Mouse (Mus musculus): ENCODE data around the gene Esrrg.

Gene Esrrg

DNA sequence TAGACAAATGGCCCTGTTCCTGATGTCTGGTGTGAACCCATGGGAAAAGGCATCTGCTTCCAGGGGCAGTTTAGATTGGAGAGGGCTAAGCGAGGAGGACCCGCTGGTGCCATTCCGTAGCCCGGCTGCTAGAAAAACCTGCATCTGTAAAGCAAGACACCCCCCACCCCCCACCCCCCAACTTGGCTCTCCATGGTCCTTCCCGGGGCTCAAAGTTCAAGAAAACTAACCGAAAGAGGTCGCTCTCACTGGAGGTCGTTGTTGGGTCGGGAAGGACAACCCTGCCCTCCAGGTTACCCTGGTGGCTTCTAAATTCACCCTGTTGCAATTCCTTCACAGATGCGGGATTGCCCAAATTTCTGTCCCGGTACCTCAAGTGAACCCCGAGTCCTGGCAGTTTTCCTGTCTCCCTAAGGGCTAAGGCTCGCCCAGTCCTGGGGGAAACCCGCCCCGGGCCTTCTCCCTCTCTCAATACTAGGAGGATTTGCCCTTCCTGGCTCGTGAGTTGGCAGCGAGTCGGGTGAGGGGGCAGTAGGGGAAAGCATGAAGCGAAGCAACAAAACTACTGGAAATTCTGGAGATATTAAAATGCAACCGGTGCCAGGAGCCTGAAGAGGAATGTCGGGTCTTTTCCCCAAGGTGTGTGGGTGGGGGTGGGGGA is at the start of gene Esrrg:
TSS of gene Esrrg (plus strand) at position 531 of the 661 bp plus-strand sequence.
- CTCF ChIA-PET = interaction anchor here (0.7 kb wide), 1 partner anchor 579 kb away, joined by 9 read pairs; no protein-coding TSS in a partner anchor

DNA sequence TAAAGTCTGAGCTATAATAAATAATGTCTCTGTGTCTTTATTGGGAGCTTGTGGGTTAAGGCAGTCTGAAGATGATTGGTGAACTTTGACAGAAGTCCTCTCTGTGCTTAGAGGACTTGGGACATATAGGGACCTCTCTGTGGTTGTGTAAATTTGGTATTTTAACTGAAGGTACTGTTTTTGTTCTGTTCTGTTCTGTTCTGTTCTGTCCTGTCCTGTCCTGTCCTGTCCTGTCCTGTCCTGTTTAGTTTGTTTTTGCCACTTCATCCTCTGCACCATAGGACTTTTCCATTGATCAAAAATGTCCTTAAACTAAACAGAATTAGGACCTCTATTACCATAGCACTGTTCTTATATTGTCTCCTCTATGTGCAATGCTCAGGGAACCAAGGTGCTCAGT is 24.6 kb upstream of the Esrrg start:
- CTCF ChIA-PET = no interaction called here

DNA sequence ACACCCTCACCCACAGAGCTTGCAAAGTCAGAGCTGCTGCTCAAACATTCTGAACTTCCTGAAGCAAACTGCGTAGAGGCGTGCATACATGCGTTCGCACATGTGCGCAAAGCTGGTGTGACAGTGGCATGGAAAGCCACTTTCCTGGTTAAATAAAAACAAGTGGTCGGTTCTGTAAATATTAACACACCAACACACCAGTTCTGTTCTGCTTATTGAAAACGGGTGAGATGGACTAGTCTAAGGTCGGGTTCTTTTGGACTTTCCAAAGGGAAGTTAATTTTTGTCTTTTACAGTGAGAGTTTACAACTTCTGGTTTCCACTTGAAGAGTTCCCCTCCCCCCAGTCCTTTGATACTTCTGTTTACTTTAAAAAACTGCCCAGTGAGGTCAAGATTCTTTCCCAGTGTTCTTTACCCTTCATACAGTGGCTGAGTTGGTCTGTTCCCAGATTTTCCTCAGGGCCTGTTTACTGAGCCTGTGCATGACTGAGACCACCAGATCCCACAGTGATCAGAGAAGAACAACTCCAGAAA is 22.0 kb upstream of the Esrrg start:
- CTCF ChIA-PET = no interaction called here

DNA sequence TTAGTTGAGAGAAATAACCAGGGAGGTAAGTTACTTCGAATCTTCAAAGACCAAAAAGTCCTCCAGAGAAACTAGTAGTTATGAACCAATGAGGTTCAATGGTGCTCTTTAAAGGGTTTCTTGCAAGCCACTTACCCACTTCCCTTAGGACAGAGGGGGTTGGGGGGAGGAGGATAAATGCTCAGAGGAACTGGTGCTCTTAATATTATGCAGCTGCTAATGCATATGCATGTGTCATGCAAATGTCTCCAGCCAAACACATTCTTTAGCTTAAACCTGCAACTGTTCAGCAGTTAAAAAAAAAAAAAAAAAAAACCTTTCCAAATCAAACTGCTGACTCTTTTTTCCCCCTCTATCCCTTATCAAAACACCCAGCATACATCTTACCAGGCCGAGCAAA is 5.6 kb upstream of the Esrrg start:
- CTCF ChIA-PET = interaction anchor here (0.6 kb wide), 1 partner anchor 455 kb away, joined by 3 read pairs; no protein-coding TSS in a partner anchor

DNA sequence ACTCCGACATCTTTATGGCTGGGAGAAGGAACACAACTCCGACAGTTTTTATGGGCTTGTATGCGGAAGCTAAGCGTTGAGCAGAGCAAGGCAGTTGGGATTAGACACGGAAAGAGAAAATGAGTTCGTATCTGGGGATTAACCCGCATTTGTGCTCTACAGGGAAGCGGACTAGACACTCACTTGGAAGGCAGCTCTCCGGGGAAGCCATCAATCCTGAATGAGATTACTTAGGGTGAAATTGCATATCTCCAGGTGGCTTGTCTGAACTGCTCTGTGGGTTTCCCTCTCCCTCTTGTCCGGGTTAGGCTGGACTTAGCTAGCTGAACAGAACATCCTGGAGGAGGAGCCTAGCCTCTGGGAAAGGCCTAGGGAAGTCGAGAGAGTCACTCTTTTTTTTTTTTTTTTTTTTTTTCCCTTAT is 4.5 kb upstream of the Esrrg start:
- CTCF ChIA-PET = interaction anchor here (0.6 kb wide), 1 partner anchor 9 kb away, joined by 13 read pairs; no protein-coding TSS in a partner anchor

DNA sequence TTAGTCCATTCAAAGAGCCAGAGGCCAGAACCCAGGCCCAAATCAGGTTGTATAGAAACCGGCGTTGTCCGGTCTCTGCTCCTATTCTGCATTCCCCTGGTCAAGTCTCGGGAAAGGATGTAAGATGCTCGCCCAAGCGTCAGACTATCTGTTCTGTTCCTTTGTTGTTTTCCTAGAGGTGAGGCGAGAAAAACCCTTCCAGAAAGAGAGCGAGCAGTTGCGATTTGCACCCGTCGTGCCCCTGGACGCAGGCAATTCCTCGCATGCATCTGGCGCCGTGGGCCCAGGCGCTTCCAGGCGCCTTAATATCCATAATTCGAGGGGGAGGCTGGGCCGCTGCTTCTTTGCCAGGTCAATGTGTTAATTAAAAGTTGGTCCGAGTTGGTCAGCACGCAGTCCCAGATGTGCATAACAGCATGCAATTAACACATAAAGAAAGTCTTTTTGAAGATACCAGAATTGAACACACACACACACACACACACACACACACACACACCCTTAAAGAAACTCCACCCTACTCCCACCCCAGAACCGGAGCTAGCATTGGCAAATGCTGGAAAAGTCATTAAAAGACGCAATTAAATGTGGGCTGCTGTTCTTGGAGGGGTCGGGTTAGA is 3.8 kb upstream of the Esrrg start:
- CTCF ChIA-PET = no interaction called here

DNA sequence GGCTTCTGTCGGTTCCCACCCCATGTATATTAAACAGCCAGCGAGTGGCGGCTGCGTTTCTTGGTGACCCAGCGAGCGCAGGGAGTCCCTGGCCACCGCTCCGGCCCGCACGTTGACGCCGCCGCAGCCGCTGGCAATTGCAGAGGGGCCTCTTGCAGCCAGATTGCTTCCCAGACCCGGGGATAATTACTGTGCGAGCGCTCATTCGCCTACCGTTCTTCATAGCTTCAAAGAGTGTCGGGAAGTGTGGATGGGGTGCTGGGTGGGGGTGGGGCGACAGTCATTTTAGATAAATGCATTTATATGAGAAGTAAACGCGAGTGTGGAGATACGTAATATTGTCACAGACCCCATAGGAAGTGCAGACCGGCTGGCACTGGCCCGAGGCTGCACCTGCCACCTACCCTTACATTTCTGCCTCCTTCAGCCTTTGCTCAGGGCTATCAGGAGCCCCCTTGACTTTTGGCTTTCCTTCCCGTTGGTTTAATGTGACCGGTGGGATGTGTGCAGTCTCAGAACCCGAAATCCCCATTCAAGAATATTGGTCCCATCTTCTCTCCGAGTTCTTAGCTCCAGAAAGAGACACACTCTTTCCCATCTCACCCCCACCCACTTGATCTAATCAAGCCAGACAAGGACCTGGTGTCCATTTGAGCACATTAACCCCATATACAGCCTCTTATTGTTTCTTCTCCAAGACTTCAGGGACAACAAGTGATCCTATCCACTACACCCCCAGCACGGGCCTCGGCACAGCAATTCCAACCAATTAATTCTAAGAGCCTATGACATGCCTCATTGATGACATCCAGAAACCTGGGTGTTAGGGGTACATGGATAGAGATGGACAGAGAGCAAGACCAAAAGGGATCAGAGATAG is 3.0 kb upstream of the Esrrg start:
- CTCF ChIA-PET = no interaction called here

DNA sequence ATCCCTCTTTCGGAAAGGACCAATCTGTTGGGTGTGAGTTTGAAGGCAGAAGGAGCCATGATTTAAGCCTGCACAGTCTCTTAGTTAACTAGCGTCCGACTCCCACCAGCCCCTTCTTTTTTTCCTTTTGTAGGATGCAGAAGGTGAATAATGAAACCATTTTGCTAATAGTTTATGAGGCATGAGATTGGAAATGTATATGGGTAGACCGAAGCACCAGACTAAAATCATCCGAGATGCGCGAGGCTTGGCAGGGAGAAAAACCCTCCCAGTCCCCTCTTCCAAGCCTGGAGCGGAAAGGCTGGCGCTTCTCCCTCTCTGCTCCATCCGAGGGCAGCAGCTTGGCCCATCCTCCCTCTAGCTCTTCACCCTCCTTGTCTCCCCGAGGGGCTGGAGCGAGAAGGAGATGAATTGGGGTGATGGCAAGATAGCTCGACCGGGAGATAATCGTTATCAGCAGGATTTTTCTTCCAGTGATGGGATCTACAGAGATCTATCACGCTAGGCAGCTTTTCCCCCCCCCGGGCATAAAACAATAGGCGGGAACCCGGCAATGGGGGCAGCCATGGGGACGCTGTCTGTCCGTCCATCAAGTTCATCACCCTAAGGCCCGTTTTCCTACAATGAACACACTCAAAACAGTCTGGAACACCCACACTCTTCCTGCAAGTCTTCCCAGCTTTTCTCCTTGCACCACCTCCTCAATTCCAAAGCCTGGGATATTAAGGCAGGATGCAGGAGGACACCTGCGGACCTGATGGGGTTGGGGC is 2.1 kb upstream of the Esrrg start:
- CTCF ChIA-PET = no interaction called here

DNA sequence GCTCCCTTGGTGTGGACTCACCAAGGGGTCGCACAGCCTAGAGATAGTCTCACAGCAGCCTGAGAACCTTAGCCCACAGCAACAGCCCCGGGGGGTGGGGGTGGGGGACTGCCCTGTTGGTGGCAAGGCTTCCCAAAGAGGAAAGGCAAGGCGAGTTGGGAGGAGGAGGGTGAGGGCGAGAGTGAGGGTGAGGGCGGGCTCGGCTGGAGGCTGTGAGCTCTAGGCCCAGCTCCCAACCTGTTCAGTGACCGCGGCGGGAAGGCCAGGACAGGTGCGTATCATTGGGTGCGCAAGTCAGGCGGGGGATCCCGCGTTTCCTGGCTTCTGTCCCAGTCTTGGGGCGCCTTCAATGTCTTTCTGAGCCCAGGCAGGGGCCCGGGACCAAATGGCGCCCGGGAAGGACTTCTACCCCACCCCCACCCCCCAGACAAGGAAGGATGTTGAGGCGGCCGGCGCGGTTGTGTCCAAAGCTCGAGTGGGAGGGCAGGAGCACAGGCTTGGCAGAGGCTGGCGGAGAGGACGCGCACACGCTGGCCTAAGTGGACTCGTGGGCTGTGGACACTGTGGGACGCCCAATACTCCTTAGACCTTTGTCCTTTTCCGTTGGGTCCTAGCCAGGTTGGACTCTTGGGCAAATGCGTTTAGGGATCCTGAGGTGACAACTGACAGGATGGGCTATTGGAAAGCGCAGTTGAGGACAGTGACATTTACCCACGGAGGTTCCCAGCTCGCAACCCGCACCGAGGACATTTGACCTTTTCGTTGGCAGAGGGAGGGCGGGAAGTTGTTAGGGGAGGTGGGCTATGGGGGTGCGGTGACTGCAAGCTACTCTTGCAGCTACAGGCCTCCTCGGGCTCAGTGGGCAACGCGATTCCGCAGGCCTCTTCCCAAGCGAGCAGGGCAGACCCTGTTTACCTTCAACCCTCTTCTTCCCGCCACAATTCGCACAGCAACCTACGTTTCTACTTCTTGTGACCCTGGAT is 1.2 kb upstream of the Esrrg start:
- CTCF ChIA-PET = interaction anchor here (0.7 kb wide), 1 partner anchor 578 kb away, joined by 9 read pairs; no protein-coding TSS in a partner anchor

DNA sequence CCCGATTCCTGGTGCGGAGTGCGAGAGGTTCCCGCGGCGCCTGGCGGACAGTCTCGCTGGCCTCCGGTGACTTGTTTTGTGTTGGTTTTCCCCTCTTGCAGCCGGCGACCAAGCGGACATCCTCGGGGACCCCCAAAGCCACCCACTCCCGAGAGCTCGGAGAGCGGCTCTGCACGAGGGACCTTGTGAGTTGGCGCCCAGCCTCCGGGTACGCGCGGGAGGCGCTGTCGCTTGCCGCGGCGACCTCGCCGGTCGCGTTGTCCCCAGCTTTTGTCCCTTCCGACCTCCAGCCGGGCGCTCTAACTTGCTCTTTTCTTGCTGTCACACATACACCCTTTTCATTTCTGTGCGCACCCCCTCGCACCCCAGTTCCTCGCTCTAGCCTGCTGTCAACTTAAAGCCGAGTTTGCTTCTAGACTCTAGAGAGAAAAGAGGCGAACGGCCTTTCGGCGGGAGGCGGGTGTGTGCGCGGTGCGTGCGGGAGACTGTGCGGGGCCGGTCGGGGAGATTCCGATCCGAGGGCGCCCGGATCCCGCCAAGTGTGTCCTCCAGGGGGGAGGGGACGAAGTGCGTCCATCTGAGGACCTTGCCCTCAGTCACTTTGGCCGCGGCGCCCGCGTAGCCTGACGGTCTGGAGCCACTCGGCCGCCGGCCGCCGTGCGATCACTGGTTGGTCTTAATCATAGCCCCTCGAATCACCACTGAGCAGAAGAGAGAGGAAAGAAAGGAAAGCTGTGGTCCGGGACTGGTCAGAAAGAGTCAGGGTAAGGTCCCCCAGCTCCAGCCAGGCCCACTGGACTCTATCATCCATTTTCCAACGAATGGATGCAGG is 646 bp downstream of the Esrrg start:
- CTCF ChIA-PET = no interaction called here

DNA sequence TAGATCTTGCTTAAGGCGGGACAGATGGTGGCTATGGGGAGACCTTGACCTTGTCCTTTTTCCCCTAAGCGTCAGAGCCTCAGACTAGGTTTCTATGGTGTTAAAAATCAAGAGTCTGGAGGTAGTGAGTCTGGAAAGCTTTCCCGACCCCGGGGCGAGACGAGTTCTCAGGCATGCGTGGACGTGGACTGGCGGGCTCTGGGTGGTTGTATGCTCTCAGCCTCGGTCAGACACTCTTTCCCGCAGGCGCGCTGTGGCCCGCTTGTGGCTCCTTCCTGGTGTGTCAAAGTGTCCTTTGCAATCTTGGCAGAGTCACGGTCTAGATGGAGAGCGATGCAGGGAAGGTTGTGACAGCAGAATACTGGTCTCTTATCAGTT is 1.3 kb downstream of the Esrrg start:
- CTCF ChIA-PET = no interaction called here

DNA sequence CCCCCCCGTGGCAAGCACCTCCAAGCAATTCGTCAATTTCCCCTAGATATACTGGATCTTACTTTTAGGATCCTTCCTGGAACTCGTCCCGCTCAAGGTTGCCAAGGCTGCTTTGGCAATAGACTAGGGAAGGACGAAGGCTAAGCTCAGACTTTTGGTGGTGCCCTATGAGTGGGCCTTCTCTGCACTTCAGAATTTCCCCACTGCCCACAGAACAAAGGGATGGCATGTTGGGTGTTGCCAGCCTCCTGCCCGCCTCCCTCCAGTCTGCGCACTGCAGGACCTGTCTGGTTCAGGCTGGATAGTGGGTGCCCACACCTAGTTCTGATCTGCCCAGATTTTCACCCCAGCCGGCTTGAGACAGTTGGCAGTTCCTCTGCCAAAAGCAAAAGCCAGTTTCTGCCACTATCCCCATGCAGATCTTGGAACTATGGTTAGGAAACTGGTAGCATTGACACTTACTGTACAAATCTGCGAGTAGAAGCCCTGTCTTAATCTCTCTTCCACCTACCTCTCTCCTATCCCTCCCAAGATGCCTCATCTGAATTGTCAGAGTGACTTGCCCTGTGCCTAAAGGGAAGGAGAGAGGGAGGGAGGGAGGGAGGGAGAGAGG is 1.9 kb downstream of the Esrrg start:
- CTCF ChIA-PET = no interaction called here

DNA sequence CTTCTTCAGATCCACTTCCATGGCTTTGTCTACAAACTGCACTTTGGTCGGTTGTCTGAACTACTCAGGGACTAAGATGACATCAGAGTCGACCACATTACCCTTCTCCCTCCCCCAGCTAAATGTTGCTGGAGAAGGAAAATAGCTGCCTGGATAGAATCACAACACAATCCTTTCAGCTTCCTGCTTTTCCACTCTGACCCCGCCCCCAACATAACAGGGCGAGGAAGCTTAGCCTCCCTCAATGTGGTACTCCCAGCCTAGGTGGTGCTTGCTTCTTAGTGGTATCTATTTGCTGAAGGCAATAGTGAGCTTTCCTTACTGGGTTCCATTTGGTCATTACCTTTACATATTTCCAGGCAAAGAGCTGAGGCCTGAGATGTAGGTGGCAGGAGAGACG is 3.3 kb downstream of the Esrrg start:
- CTCF ChIA-PET = no interaction called here

DNA sequence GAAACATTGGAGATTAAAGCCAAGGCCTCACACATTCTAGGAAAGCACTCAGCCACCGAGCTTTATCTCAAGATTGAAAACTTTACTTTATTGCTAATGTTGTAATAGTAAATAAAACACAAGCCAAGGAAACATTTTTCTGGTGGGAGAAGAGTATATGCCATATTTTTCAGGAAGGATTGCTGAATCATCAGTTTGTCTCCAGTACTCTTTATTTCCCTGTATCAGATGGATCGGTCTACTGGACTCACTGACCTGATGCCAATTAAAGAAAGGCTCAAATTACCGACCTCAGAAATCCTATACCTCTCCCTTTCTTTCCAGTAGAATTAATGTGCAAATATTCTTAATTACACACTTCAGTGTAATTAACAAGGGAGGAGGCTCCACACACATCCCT is 4.7 kb downstream of the Esrrg start:
- CTCF ChIA-PET = interaction anchor here (0.7 kb wide), 1 partner anchor 9 kb away, joined by 13 read pairs; no protein-coding TSS in a partner anchor

DNA sequence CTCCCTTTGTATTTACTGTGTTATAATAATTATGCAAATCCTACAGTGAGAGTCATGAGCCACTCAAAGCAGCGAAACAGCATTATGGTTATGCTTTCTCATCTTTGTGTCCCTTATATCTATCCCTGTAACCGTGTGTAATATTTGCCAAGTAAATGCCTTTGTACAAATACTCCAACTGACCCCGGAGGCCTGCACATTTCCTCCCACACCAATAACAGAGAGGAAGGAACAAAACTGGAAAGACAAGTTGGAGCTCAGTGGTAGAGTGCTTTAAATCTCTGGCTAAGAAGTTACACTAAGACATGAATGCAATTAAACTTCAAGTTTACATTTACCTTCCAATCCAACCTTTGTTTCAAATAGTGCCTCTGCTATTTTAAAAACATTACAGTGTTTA is 15.4 kb downstream of the Esrrg start:
- CTCF ChIA-PET = no interaction called here

DNA sequence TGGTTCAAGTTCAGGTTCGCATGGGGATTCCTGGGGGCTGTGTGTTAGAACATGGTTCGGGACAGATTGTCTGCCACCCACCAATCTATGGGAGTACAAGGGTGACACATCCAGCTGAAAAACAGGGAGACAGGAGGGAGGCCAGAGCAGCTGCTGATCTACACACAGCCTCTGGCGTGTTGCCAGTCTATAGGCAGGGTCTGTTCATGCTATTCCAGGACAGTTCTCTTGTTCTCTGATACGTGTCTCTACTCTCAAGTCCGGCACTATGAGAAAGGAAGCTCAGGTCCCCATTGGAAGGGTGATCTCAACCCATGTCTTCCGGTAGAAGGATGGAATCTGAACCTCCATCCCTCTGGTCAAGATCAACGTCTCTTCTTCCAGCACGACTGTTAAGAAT is 21.8 kb downstream of the Esrrg start:
- CTCF ChIA-PET = no interaction called here

DNA sequence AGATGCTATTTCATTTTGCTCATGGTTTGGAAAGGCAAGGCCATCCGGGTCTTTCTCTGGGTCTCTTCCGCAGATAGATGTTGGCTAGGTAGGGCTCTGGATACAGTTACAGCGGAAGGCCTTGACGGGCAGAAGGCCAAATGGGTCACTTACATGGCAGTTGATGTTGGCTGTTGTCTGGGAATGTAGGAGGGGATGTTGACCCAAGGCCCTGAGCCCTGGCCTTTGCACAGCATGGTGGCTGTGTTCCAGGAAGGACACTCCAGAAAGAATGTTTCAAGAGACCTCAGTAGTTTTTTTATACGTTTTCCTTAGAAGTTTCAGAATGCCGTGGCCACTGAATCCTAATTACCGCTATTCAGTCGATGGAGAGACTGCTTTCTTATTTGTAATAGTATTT is 22.9 kb downstream of the Esrrg start:
- CTCF ChIA-PET = no interaction called here

DNA sequence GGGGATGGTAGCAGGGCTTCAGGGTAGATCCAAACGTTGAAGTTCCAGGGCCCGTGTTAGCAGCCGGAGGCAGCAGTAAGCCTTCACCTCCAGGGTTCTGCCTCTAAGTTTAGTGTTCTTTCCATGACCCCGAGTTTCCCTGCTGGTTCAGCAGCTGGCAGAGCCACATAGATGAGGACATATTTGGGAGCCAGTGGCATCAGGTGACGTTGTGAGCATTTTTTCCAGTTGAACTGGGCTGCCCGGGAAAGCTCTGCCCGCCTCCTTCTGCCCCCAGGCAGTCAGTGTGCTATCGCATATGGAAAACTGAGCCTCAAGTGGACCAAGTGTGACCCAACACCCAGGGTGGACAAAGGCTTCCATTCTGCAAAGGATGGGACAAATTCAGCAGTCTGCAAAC is 36.7 kb downstream of the Esrrg start:
- CTCF ChIA-PET = no interaction called here

DNA sequence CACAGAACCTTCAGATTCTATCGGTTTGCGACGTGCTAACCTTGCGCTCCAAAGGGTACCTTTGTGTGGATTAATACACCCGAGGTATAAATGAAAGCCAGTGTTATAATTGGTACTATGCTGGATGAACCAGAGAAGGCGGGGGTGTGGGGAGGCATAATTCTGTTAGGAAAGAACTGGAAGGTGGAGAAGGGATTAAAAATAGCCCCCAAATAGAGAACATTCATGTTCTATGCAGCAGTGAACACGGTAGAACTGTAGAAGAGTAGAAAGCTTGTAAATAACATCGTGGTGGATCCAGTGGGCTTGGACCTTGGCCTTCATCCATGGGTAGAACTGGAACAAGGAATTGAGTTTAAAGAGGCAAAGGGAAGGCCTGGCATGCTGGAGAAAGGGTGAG is 40.0 kb downstream of the Esrrg start:
- CTCF ChIA-PET = no interaction called here

Data from spleen, embryonic (tissue).